Mouse (Mus musculus): ENCODE measurements around the gene Slc37a3.

GRCm38 (mm10) chr6:39286053-39286731 lies 91.3 kb downstream of the Slc37a3 start:
- no peak for TF ChIP-seq POLR2A (IDR thresholded peaks at IDR 0.05; ENCODE audit: borderline replicate concordance, control insufficient read depth, low read depth, low read length)
- TF ChIP-seq CTCF (IDR thresholded peaks at IDR 0.05; ENCODE audit: control insufficient read depth, insufficient read depth, low read length): no peak
